Mouse (Mus musculus) heart, embryonic 10.5 days (tissue): ENCODE measurements at regions not wholly inside any gene's neighbourhood (a gene's known extent, or its start where the extent isn't known, plus 50 kb on each side); places are given as distances from the start of the nearest gene placed in this dataset.

Source experiments
- DNase-seq: peaks from one replicate; pipeline ENCODE4 v3.0.0-alpha.2; 2017; ENCODE audit warnings: low spot score
- H3K27ac ChIP-seq: fragments of 300-500 bp; sonication (generic); 2 replicates; pipeline ENCODE4 v1.5.1; 2016; ENCODE audit warnings: mild to moderate bottlenecking
- H3K27me3 ChIP-seq: fragments of 300-500 bp; sonication (generic); 2 replicates; pipeline ENCODE4 v1.6.1; 2016; ENCODE audit warnings: mild to moderate bottlenecking; ENCODE audit not compliant: poor library complexity, insufficient read depth, severe bottlenecking
- H3K36me3 ChIP-seq: fragments of 300-500 bp; sonication (generic); 2 replicates; pipeline ENCODE4 v1.6.1; 2016; ENCODE audit warnings: mild to moderate bottlenecking, moderate library complexity
- H3K4me1 ChIP-seq: fragments of 300-500 bp; sonication (generic); 2 replicates; pipeline ENCODE4 v1.6.1; 2016; ENCODE audit warnings: mild to moderate bottlenecking
- H3K4me3 ChIP-seq: fragments of 300-500 bp; sonication (generic); 2 replicates; pipeline ENCODE4 v1.5.1; 2016; ENCODE audit warnings: mild to moderate bottlenecking, moderate library complexity
- H3K9me3 ChIP-seq: fragments of 300-500 bp; sonication (generic); 2 replicates; pipeline ENCODE4 v1.6.1; 2016; ENCODE audit warnings: mild to moderate bottlenecking, moderate library complexity
- WGBS: fragments of 180-500 bp; shearing (Covaris S2); methylation state at CpG from one replicate; pipeline ENCODE4 v1.1.7; 2016; 5-methylcytosine and 5-hydroxymethylcytosine counted together

DNA sequence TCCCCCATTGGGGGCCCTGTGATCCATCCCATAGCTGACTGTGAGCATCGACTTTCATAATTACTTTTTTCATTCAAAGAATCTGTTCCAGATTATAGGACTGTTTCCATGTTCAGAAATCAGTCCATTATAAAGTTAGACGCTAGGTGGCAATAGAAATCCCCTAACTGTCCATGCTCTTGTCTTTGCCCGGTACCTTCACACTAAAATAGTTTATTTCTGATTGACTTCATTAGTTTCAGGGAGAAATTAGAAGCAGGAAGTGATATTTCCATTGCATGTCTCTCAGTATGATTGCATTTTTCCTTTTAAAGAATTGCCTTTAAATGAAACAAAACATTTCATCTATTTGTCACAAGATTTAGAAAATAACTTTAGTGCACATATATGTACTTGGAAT lies 131.7 kb downstream of the Fbxo8 start:
- H3K4me3 ChIP-seq: no peak overlapping the region
- H3K27me3 ChIP-seq: no peaks in the 10 kb centered on the region
- no peak for DNase-seq
- no peaks in the 10 kb centered on the region for H3K9me3 ChIP-seq
- H3K4me1 ChIP-seq: no peaks in the 10 kb centered on the region
- H3K27ac ChIP-seq: no peak overlapping the region
- WGBS: 15% methylated on average over 3 of the region's 3 CpGs
- no peaks in the 10 kb centered on the region for H3K36me3 ChIP-seq

- Histone ChIP-seq H3K36me3 (no peaks in the 10 kb centered on the region), H3K27ac (no peak overlapping the region), H3K4me3 (no peak overlapping the region), H3K9me3 (no peaks in the 10 kb centered on the region), H3K27me3 (no peaks in the 10 kb centered on the region), H3K4me1 (no peaks in the 10 kb centered on the region)
- WGBS: 78% methylated on average over 7 of the region's 7 CpGs
- no peak for DNase-seq
Measured at GRCm38 (mm10) chr8:56684352-56684751, 133.5 kb downstream of the Fbxo8 start.

GRCm38 (mm10) chr8:56695436-56695835 lies 144.5 kb downstream of the Fbxo8 start:
- WGBS: 85% methylated on average over 1 of the region's 1 CpGs
- Histone ChIP-seq H3K36me3 (no peaks in the 10 kb centered on the region), H3K4me3 (no peak overlapping the region), H3K4me1 (no peaks in the 10 kb centered on the region), H3K27ac (no peak overlapping the region), H3K9me3 (no peaks in the 10 kb centered on the region), H3K27me3 (no peaks in the 10 kb centered on the region)
- no peak for DNase-seq

GRCm38 (mm10) chr8:56700580-56701145 lies 149.8 kb downstream of the Fbxo8 start:
- 78% methylated on average over 2 of the region's 2 CpGs for WGBS
- no peaks in the 10 kb centered on the region for H3K36me3 ChIP-seq

DNA sequence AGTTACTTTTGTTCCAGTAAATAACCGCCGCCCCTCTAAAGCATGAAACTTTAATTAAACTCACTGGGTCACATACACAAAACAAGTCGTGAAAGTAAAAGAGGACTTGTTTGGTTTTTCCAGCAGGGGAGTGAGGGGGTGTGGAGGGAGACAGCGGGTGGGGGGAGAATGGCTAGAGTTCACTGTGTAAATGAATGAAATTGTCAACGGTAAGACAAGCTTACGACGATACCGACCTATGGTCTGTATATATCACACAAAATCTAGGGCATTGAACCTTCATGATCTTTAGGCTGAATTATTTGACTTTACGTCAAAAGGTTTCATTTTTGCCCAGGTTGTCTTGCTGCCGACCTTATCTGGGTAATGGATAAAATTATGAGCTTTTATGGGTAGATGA lies 155.5 kb downstream of the Fbxo8 start:
- H3K9me3 ChIP-seq: no peaks in the 10 kb centered on the region
- WGBS: 56% methylated on average over 10 of the region's 10 CpGs
- H3K27me3 ChIP-seq: no peaks in the 10 kb centered on the region
- H3K27ac ChIP-seq: no peak overlapping the region
- no peaks in the 10 kb centered on the region for H3K36me3 ChIP-seq
- H3K4me3 ChIP-seq: no peak overlapping the region
- H3K4me1 ChIP-seq: no peaks in the 10 kb centered on the region
- DNase-seq: no peak

More at GRCm38 (mm10) chr8:56700580-56701145, 149.8 kb downstream of the Fbxo8 start:
- Histone ChIP-seq H3K4me3 (no peak overlapping the region), H3K9me3 (no peaks in the 10 kb centered on the region), H3K27ac (no peak overlapping the region), H3K27me3 (no peaks in the 10 kb centered on the region), H3K4me1 (no peaks in the 10 kb centered on the region)
- DNase-seq: no peak

DNA sequence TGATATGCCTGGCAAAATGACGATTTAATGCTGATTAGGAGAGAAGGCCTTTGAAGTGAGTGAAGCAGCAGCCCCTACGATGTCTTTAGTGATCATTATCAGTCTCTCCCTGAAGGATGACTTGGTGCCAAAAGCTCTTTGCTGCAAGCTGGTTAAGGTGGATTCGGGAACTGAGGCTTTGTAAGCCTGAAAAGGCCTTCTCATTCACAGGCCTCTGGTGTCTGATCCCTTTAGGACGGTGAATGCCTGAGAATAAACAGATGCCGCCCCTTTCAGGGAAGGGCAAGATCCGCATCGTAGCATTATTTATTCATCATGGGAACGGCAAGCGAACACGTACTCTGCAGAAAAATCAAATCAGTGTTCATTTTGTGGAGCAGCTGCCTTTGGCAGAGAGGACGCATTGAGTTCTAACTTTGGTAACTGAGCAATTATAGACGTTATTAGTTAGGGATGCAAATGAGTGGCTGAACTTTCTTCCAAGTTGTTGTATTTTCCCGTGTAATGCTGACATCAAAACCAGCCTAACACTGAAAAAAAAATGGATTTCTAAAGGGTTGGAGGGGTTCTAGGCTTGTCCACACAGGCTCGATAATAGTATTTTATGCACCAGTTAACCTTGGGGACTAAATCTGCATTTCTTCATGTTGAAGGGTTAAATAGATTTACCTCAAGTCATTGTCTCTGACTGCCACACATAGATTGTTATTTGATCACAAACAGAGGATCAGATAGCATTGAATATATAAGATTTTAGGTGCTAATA lies 156.2 kb downstream of the Fbxo8 start:
- Histone ChIP-seq H3K4me3 (no peak overlapping the region), H3K36me3 (no peaks in the 10 kb centered on the region), H3K9me3 (no peaks in the 10 kb centered on the region), H3K4me1 (no peaks in the 10 kb centered on the region), H3K27me3 (no peaks in the 10 kb centered on the region), H3K27ac (no peak overlapping the region)
- WGBS: 38% methylated on average over 14 of the region's 14 CpGs
- no peak for DNase-seq

DNA sequence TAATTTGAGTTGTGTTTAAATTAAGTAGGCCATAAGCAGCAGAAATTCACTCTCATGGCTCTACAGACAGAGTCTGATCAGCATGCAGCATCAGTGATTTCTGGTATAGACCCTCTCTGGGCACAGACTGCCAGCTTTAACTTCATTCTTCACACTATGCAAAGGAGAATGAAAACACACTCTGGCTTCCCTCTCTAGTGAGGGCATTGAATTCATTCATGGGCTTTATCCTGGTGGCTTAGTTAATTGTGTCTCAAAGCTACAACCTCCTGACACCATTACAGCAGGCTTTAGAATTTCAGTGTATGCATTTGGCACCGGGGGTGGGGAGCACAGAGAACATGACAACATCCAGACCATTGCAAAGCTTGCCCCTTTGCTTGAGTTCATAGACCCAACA lies 169.1 kb downstream of the Fbxo8 start:
- H3K4me3 ChIP-seq: no peak overlapping the region
- H3K27me3 ChIP-seq: no peaks in the 10 kb centered on the region
- DNase-seq: no peak
- no peak overlapping the region for H3K27ac ChIP-seq
- no peaks in the 10 kb centered on the region for H3K36me3 ChIP-seq
- H3K9me3 ChIP-seq: no peaks in the 10 kb centered on the region
- WGBS: 77% methylated on average over 1 of the region's 1 CpGs
- no peaks in the 10 kb centered on the region for H3K4me1 ChIP-seq

DNA sequence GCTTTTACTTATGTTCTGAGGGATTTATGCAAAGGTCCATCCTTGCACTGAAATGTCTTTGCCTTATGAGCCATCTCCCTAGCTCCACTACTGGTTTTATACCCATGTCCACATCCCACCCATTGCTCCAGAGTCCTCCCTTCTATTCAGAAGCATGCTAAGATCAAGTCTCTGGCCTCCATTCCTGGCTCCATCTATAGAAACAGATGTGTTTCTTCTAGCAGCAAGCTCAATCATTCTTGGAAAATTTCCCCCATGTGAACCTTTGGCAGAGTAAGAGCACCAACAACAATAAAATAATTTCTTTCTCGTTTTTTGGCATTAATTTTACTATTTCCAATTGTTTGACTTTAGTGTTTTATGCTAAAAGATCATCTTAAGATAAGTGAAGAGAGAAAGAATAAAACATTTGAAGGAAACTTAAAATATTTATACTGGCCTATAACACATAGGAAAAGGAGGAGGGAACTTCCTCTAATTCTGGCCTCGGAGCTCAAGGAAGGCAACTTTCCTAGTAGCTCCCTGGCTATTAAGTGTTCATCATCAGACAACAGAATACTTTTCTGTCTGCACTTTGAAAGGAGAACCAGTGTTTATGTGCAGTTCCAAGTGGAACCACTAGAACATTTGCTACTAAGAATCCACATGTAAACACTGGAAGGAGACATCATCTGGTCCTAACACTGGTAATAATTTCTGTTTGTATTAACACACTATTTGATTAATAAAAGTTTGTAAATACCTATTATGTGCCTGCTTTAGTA lies 171.8 kb downstream of the Fbxo8 start:
- no peak overlapping the region for H3K27ac ChIP-seq
- H3K4me1 ChIP-seq: no peaks in the 10 kb centered on the region
- H3K4me3 ChIP-seq: no peak overlapping the region
- no peaks in the 10 kb centered on the region for H3K27me3 ChIP-seq
- 63% methylated on average over 2 of the region's 2 CpGs for WGBS
- no peaks in the 10 kb centered on the region for H3K36me3 ChIP-seq
- DNase-seq: no peak
- no peaks in the 10 kb centered on the region for H3K9me3 ChIP-seq

- Histone ChIP-seq H3K27me3 (no peaks in the 10 kb centered on the region), H3K36me3 (no peaks in the 10 kb centered on the region), H3K4me3 (no peak overlapping the region), H3K9me3 (no peaks in the 10 kb centered on the region), H3K4me1 (no peaks in the 10 kb centered on the region), H3K27ac (no peak overlapping the region)
- WGBS: 76% methylated on average over 2 of the region's 2 CpGs
- DNase-seq: no peak
Measured at GRCm38 (mm10) chr8:56724607-56725006, 173.7 kb downstream of the Fbxo8 start.

GRCm38 (mm10) chr8:56733318-56733717 lies 182.4 kb downstream of the Fbxo8 start:
- no peak for DNase-seq
- 70% methylated on average over 6 of the region's 6 CpGs for WGBS
- H3K4me1 ChIP-seq: no peaks in the 10 kb centered on the region

GRCm38 (mm10) chr8:56735021-56735420 lies 184.1 kb downstream of the Fbxo8 start:
- WGBS: 78% methylated on average over 2 of the region's 2 CpGs
- Histone ChIP-seq H3K27me3 (no peaks in the 10 kb centered on the region), H3K27ac (no peak overlapping the region), H3K9me3 (no peaks in the 10 kb centered on the region), H3K4me3 (no peak overlapping the region), H3K4me1 (no peaks in the 10 kb centered on the region), H3K36me3 (no peaks in the 10 kb centered on the region)
- DNase-seq: no peak

More at GRCm38 (mm10) chr8:56733318-56733717, 182.4 kb downstream of the Fbxo8 start:
- no peak overlapping the region for H3K27ac ChIP-seq
- H3K36me3 ChIP-seq: no peaks in the 10 kb centered on the region
- no peaks in the 10 kb centered on the region for H3K27me3 ChIP-seq
- no peak overlapping the region for H3K4me3 ChIP-seq
- no peaks in the 10 kb centered on the region for H3K9me3 ChIP-seq

GRCm38 (mm10) chr8:56767034-56767433 lies 216.1 kb downstream of the Fbxo8 start:
- no peak overlapping the region for H3K27ac ChIP-seq
- no peak for DNase-seq
- WGBS: 74% methylated on average over 5 of the region's 5 CpGs
- no peak overlapping the region for H3K4me3 ChIP-seq
- no peaks in the 10 kb centered on the region for H3K27me3 ChIP-seq
- H3K36me3 ChIP-seq: no peaks in the 10 kb centered on the region
- no peaks in the 10 kb centered on the region for H3K9me3 ChIP-seq
- no peaks in the 10 kb centered on the region for H3K4me1 ChIP-seq

- Histone ChIP-seq H3K27me3 (no peaks in the 10 kb centered on the region), H3K36me3 (no peaks in the 10 kb centered on the region), H3K4me3 (no peak overlapping the region), H3K27ac (no peak overlapping the region), H3K9me3 (no peaks in the 10 kb centered on the region), H3K4me1 (no peaks in the 10 kb centered on the region)
- 78% methylated on average over 2 of the region's 2 CpGs for WGBS
- no peak for DNase-seq
Measured at GRCm38 (mm10) chr8:56784441-56784840, 233.6 kb downstream of the Fbxo8 start.
